Mouse (Mus musculus) limb, embryonic 10.5 days (tissue): ENCODE results near the gene Arhgef2. TPM values are rescaled to one million over a fixed set of nuclear protein-coding genes. Genes with fewer than 3 reads are reported as not detected.

ENCODE experiments used
- DNase-seq: peaks from one replicate; pipeline ENCODE4 v3.0.0-alpha.2; 2017; ENCODE audit warnings: low spot score
- H3K27ac ChIP-seq: fragments of 300-500 bp; sonication (generic); 2 replicates; pipeline ENCODE4 v1.5.1; 2016; ENCODE audit warnings: mild to moderate bottlenecking
- H3K27me3 ChIP-seq: fragments of 300-500 bp; sonication (generic); 2 replicates; pipeline ENCODE4 v1.6.1; 2016; ENCODE audit warnings: low read depth, mild to moderate bottlenecking; ENCODE audit not compliant: poor library complexity, severe bottlenecking
- H3K36me3 ChIP-seq: fragments of 300-500 bp; sonication (generic); 2 replicates; pipeline ENCODE4 v1.6.1; 2016; ENCODE audit warnings: mild to moderate bottlenecking, moderate library complexity
- H3K4me1 ChIP-seq: fragments of 300-500 bp; sonication (generic); 2 replicates; pipeline ENCODE4 v1.6.1; 2016
- H3K4me3 ChIP-seq: fragments of 300-500 bp; sonication (generic); 2 replicates; pipeline ENCODE4 v1.5.1; 2016; ENCODE audit warnings: mild to moderate bottlenecking, moderate library complexity
- H3K9me3 ChIP-seq: fragments of 300-500 bp; sonication (generic); replicated peaks from 2 replicates; pipeline ENCODE4 v1.6.1; 2016; ENCODE audit warnings: mild to moderate bottlenecking
- WGBS: fragments of 180-500 bp; shearing (Covaris S2); methylation state at CpG from one replicate; pipeline ENCODE4 v1.1.7; 2016; 5-methylcytosine and 5-hydroxymethylcytosine counted together
- polyA plus RNA-seq: library from polyadenylated mRNA; unstranded; fragments of >200 nt; fragmentation: Nextera tagmentation; extraction: Ambion mirVana; gene quantifications from 2 replicates; pipeline ENCODE4 v1.2.1, GENCODE M21; 2016

Arhgef2 gene
- polyA plus RNA-seq, 1 experiment from 2014 or later = 119 TPM

- Histone ChIP-seq H3K4me3 (no peak overlapping the region), H3K27me3 (peaks cover 30% of the 10 kb centered on the region), H3K4me1 (peaks cover 39% of the 10 kb centered on the region), H3K27ac (peak overlapping the region; percentile 25; the same call in 1 of the 2 replicates), H3K9me3 (no peaks in the 10 kb centered on the region), H3K36me3 (no peaks in the 10 kb centered on the region)
- WGBS = 63% methylated on average over 8 of the region's 8 CpGs
- no peak for DNase-seq
These were observed 12.5 kb downstream of the Arhgef2 start for GRCm38 (mm10) chr3:88618074-88618871.

- H3K4me3 ChIP-seq = no peak overlapping the region
- peaks cover 3% of the 10 kb centered on the region for H3K36me3 ChIP-seq
- 39% methylated on average over 9 of the region's 9 CpGs for WGBS
- peaks cover 30% of the 10 kb centered on the region for H3K27me3 ChIP-seq
- DNase-seq = no peak
- no peak overlapping the region for H3K27ac ChIP-seq
- H3K4me1 ChIP-seq = peaks cover 50% of the 10 kb centered on the region
- H3K9me3 ChIP-seq = no peaks in the 10 kb centered on the region
These were observed 13.6 kb downstream of the Arhgef2 start for GRCm38 (mm10) chr3:88619113-88620097.

- Histone ChIP-seq H3K36me3 (peaks cover 12% of the 10 kb centered on the region), H3K9me3 (no peaks in the 10 kb centered on the region), H3K4me1 (peaks cover 54% of the 10 kb centered on the region), H3K4me3 (peak overlapping the region; percentile 91), H3K27ac (peak overlapping the region; percentile 99), H3K27me3 (peaks cover 28% of the 10 kb centered on the region)
- 12% methylated on average over 15 of the region's 15 CpGs for WGBS
- no peak for DNase-seq
These were observed 14.6 kb downstream of the Arhgef2 start for GRCm38 (mm10) chr3:88620146-88620991.

DNA sequence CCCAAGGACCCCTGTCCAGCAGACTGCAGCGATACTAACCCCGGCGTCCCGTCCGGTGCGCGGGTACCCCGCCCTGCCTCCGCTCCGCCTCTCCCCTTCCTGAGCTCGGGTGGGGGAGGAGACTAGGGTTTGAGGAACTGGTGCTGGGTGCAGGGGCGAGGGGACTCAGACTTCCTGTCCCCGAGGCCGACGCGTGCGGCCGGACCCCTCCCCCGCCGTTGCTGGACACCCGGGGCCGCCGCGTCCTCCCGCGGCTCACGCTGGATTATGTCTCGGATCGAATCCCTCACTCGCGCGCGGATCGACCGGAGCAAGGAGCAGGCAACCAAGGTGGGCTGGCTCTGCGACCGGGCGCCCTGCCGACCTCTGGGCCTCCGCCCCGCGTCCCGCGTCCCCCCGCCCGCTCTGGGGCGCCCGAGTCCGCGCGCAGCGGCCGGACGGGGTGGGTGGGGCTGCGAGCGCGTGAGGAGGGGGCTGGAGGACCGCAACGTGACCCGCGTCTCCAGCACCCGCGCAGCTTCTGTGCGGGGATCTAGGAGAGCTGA is 15.3 kb downstream of the Arhgef2 start:
- peaks cover 25% of the 10 kb centered on the region for H3K27me3 ChIP-seq
- under 1% methylated on average over 64 of the region's 64 CpGs for WGBS
- H3K4me1 ChIP-seq = peaks cover 55% of the 10 kb centered on the region
- H3K4me3 ChIP-seq = peak overlapping the region; percentile 91
- DNase-seq = peak; percentile 86
- no peaks in the 10 kb centered on the region for H3K9me3 ChIP-seq
- H3K36me3 ChIP-seq = peaks cover 18% of the 10 kb centered on the region
- peak overlapping the region; percentile 99 for H3K27ac ChIP-seq

DNA sequence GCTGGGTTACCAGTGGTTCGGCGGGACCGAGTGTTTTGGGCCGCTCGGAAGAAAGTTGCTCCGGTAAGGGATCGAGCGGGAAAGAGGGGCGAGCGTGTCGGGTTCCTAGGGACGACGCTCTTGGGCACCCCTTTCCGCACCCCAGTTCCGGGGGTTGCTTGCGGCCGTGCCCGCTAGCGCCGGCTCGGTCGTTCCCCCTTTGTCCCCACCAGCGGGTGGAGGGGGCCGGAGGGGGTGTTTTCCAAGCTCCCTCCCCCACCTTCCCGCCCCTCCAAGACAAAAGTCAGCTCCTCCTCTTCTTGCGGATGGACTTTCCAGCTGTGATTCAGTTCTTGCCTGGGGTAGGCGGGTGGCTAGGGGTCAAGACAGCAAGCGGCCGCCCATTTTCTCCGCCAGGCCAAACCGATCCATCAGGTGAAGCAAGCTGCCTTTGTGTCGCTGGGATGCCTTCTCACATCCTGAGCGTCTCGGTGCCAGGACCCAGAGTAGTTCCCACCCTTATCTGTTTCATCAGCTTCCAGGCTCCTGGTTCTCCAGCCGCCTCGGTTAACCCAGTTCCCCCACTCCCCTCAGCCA is 15.9 kb downstream of the Arhgef2 start:
- Histone ChIP-seq H3K36me3 (peaks cover 24% of the 10 kb centered on the region), H3K4me3 (peak overlapping the region; percentile 91), H3K27me3 (peaks cover 21% of the 10 kb centered on the region), H3K9me3 (no peaks in the 10 kb centered on the region), H3K4me1 (peaks cover 59% of the 10 kb centered on the region), H3K27ac (peak overlapping the region; percentile 99)
- WGBS = under 1% methylated on average over 36 of the region's 36 CpGs
- no peak for DNase-seq

DNA sequence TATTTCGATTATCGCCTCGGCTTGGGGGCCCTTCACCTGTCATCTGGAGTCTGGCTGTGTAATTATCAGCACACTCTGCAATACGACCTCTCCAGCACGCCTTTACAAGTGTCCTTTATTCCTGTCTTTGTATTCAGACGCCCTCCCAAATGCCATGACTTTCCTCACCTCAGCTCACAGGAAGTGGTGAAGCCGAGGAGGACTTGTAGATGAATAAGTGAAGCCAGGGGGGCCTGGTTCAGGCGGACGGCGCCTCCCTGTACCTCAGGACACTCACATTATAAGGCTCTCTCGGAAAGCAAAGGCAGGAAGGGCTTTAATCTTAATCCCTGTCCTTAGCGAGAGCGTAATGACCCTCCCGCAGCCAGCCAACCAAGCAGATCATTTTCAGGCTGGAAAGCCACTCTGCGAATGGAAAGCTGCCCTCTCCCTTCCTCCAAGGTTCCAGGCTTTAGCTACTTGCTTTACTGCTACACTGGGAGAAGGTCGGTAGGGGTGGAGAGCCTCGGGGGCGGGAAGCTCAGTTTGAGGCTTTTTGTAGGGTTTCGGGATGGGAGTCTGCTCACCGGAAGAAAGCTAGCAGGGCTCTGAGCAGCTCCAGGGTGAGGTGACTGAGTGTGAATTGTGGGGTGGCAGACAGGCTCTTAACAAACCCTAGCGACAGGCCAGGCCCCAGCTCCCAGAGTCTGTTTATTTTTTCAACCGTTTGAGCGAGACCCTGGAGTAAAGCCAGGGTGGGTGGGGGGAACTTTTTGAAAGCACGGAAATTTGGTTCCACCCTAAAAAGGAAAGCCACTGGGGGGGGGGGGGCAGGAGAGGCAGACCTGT is 16.6 kb downstream of the Arhgef2 start:
- Histone ChIP-seq H3K27ac (peak overlapping the region; percentile 99), H3K4me3 (peak overlapping the region; percentile 91), H3K27me3 (peaks cover 17% of the 10 kb centered on the region), H3K4me1 (peaks cover 60% of the 10 kb centered on the region), H3K9me3 (no peaks in the 10 kb centered on the region), H3K36me3 (peaks cover 31% of the 10 kb centered on the region)
- under 1% methylated on average over 24 of the region's 24 CpGs for WGBS
- DNase-seq = peak; percentile 76

DNA sequence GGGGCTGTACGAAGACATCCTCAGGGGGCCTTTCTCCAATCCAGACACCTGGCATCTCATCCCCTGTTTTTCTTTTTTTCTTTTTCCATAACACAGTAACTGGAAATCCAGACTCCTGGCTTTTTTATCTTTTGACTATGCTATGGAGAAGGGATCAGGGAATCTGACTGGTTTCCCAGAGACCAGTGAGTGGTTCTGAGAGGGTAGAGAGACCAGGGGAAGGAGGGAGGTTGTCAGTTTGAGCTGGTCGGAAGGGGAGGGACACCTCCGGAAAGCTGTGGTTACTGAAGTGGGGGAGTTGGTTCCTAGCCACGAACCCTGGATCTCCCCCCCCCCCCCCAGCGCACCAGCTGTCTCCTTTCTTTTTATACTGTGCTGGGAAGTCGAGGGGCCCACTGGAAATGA is 17.2 kb downstream of the Arhgef2 start:
- DNase-seq = peak; percentile 43
- H3K4me1 ChIP-seq = peaks cover 60% of the 10 kb centered on the region

GRCm38 (mm10) chr3:88623346-88624135 is 17.8 kb downstream of the Arhgef2 start:
- H3K4me1 ChIP-seq = peaks cover 57% of the 10 kb centered on the region

More for the DNA sequence above, 17.2 kb downstream of the Arhgef2 start:
- WGBS = 1% methylated on average over 6 of the region's 6 CpGs
- Histone ChIP-seq H3K36me3 (peaks cover 37% of the 10 kb centered on the region), H3K4me3 (peak overlapping the region; percentile 91), H3K27ac (peak overlapping the region; percentile 99), H3K27me3 (peaks cover 11% of the 10 kb centered on the region), H3K9me3 (no peaks in the 10 kb centered on the region)

DNA sequence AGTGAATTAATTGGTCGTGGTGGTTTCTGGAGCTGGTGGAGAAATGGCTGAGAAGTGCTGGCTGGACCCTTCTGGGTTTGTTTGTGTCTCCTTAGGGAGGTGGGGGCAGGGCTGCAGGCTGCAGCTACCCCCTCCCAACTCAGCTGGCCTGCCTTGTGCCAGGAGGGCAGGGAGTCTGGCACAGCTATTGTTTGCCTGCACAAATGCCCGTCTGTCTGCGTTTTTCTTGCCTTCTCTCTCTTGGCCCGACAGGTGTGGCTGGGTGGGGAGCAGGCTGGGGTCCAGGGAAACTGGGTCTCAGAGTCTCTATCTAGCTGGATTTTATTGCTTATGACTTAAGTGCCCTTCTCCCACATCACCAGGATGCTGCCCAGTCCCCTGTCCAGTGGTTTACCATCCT is 18.6 kb downstream of the Arhgef2 start:
- H3K36me3 ChIP-seq = peaks cover 51% of the 10 kb centered on the region
- no peak for DNase-seq

More at GRCm38 (mm10) chr3:88623346-88624135, 17.8 kb downstream of the Arhgef2 start:
- Histone ChIP-seq H3K27ac (peak overlapping the region; percentile 99), H3K4me3 (peak overlapping the region; percentile 91), H3K9me3 (no peaks in the 10 kb centered on the region), H3K36me3 (peaks cover 43% of the 10 kb centered on the region), H3K27me3 (peaks cover 5% of the 10 kb centered on the region)
- DNase-seq = no peak
- WGBS = 12% methylated on average over 15 of the region's 15 CpGs

GRCm38 (mm10) chr3:88624951-88625350 is 19.2 kb downstream of the Arhgef2 start:
- Histone ChIP-seq H3K27ac (peak overlapping the region; percentile 99), H3K4me1 (peaks cover 60% of the 10 kb centered on the region), H3K4me3 (peak overlapping the region; percentile 91), H3K36me3 (peaks cover 57% of the 10 kb centered on the region), H3K27me3 (no peaks in the 10 kb centered on the region), H3K9me3 (no peaks in the 10 kb centered on the region)
- WGBS = 63% methylated on average over 2 of the region's 2 CpGs
- DNase-seq = no peak

More for the DNA sequence above, 18.6 kb downstream of the Arhgef2 start:
- Histone ChIP-seq H3K9me3 (no peaks in the 10 kb centered on the region), H3K27me3 (no peaks in the 10 kb centered on the region), H3K27ac (peak overlapping the region; percentile 99), H3K4me3 (peak overlapping the region; percentile 91), H3K4me1 (peaks cover 62% of the 10 kb centered on the region)
- 38% methylated on average over 4 of the region's 4 CpGs for WGBS
